Mouse (Mus musculus): ENCODE measurements around the gene Wwox. TPM values are rescaled to one million over a fixed set of nuclear protein-coding genes. Genes with fewer than 3 reads are reported as not detected.

The Wwox gene
- polyA plus RNA-seq, 1 experiment: 12.4 TPM

DNA sequence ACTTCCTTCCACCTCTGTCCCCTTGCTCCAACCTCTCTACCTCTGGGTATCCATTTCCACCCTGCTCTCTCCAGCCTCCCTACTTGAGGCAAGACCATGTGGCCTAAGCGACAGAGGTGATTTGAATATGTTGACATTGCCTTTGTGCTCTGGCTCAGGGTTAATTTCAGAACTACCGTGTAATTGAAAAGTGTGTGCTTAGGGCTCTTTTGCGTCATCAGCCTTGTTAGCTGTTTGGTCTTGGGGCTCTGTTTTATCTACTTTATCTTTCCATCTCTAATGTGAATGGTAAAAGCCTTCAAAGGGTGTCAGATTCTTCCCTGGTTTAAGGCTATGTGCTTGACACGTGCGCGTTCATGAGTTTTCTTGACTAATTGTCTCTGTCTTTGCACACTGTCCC is 226.1 kb downstream of the Wwox start:
- H3K4me3 ChIP-seq (ENCODE audit: insufficient read depth, low read length): no peak overlapping the region
- no peak for TF ChIP-seq POLR2A (IDR thresholded peaks at IDR 0.05; ENCODE audit: borderline replicate concordance, low read depth, low read length)
- no peak for TF ChIP-seq CTCF (IDR thresholded peaks at IDR 0.05; ENCODE audit: low read depth, low read length)
- 0 out of 2 replicates have a peak, but pooled peaks cover 2% of the 10 kb centered on the region for H3K4me1 ChIP-seq (ENCODE audit: control insufficient read depth, insufficient read depth, low read length)
- H3K27ac ChIP-seq (ENCODE audit: insufficient read depth, low read depth, low read length): no peak overlapping the region

GRCm38 (mm10) chr8:114670801-114671200 is 231.3 kb downstream of the Wwox start:
- H3K27ac ChIP-seq (ENCODE audit: insufficient read depth, low read depth, low read length): no peak overlapping the region
- no peak overlapping the region for H3K4me3 ChIP-seq (ENCODE audit: insufficient read depth, low read length)
- no peaks in the 10 kb centered on the region for H3K4me1 ChIP-seq (ENCODE audit: control insufficient read depth, insufficient read depth, low read length)
- TF ChIP-seq POLR2A (IDR thresholded peaks at IDR 0.05; ENCODE audit: borderline replicate concordance, low read depth, low read length) (no peak), CTCF (IDR thresholded peaks at IDR 0.05; ENCODE audit: low read depth, low read length) (no peak)

- H3K27ac ChIP-seq (ENCODE audit: insufficient read depth, low read depth, low read length): no peak overlapping the region
- no peak overlapping the region for H3K4me3 ChIP-seq (ENCODE audit: insufficient read depth, low read length)
- H3K4me1 ChIP-seq (ENCODE audit: control insufficient read depth, insufficient read depth, low read length): no peaks in the 10 kb centered on the region
- TF ChIP-seq POLR2A (IDR thresholded peaks at IDR 0.05; ENCODE audit: borderline replicate concordance, low read depth, low read length): no peak
- no peak for TF ChIP-seq CTCF (IDR thresholded peaks at IDR 0.05; ENCODE audit: low read depth, low read length)
Measured at GRCm38 (mm10) chr8:114671237-114671674, 231.8 kb downstream of the Wwox start.

GRCm38 (mm10) chr8:114673416-114673815 is 234.0 kb downstream of the Wwox start:
- TF ChIP-seq POLR2A (IDR thresholded peaks at IDR 0.05; ENCODE audit: borderline replicate concordance, low read depth, low read length): no peak
- no peak for TF ChIP-seq CTCF (IDR thresholded peaks at IDR 0.05; ENCODE audit: low read depth, low read length)
- Histone ChIP-seq H3K4me1 (ENCODE audit: control insufficient read depth, insufficient read depth, low read length) (no peaks in the 10 kb centered on the region), H3K4me3 (ENCODE audit: insufficient read depth, low read length) (no peak overlapping the region), H3K27ac (ENCODE audit: insufficient read depth, low read depth, low read length) (no peak overlapping the region)

DNA sequence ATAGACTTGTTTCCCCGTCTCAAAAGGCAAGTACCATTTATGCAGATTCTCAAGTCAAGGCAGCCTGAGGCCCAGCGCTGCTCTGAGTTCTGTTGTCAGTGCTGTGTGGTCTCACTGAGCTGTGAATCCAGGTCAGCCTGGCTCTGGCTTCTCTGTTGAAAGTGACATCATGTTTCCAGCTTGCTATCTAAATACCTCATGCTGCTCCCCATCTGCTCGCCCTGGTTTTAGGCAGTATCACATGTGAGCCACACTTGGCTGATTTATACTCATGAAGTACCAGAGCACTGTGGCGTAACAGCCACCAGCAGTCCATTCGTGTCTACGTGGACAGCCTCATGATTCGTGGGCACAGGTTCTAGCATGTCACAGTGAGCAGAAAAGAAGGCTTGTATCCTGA is 235.7 kb downstream of the Wwox start:
- no peak overlapping the region for H3K27ac ChIP-seq (ENCODE audit: insufficient read depth, low read depth, low read length)
- no peak overlapping the region for H3K4me3 ChIP-seq (ENCODE audit: insufficient read depth, low read length)
- no peaks in the 10 kb centered on the region for H3K4me1 ChIP-seq (ENCODE audit: control insufficient read depth, insufficient read depth, low read length)
- TF ChIP-seq POLR2A (IDR thresholded peaks at IDR 0.05; ENCODE audit: borderline replicate concordance, low read depth, low read length): no peak
- no peak for TF ChIP-seq CTCF (IDR thresholded peaks at IDR 0.05; ENCODE audit: low read depth, low read length)

GRCm38 (mm10) chr8:114676918-114677317 is 237.5 kb downstream of the Wwox start:
- Histone ChIP-seq H3K4me1 (ENCODE audit: control insufficient read depth, insufficient read depth, low read length) (no peaks in the 10 kb centered on the region), H3K27ac (ENCODE audit: insufficient read depth, low read depth, low read length) (no peak overlapping the region), H3K4me3 (ENCODE audit: insufficient read depth, low read length) (no peak overlapping the region)
- TF ChIP-seq POLR2A (IDR thresholded peaks at IDR 0.05; ENCODE audit: borderline replicate concordance, low read depth, low read length) (no peak), CTCF (IDR thresholded peaks at IDR 0.05; ENCODE audit: low read depth, low read length) (no peak)

DNA sequence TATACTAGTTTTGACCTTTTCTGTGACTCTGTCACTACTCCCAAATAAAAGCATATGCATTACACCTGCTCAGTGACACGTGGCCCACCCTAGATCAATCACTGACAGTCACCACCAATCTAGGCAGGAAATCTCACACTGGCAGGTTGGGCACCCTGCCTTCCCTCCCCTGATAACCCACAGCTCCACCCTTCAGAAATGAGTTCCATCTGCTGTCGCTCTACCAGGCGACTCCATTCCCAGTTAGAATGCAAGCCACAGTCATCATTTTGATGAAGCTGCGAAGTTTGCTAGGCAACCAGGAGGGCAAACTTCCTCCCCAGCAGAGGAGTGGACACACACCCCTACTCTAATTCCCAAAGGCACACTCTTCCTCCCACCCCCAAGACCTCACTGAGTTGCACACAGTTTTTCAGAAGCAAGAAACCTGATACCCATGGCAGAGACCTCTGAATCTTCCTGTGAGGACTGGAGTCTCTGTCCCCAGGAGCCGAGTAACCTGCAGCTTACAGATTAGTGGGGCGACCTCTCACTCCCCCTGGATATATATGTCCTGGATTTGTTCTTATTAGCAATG is 238.2 kb downstream of the Wwox start:
- Histone ChIP-seq H3K4me1 (ENCODE audit: control insufficient read depth, insufficient read depth, low read length) (no peaks in the 10 kb centered on the region), H3K27ac (ENCODE audit: insufficient read depth, low read depth, low read length) (no peak overlapping the region), H3K4me3 (ENCODE audit: insufficient read depth, low read length) (no peak overlapping the region)
- TF ChIP-seq CTCF (IDR thresholded peaks at IDR 0.05; ENCODE audit: low read depth, low read length) (no peak), POLR2A (IDR thresholded peaks at IDR 0.05; ENCODE audit: borderline replicate concordance, low read depth, low read length) (no peak)

DNA sequence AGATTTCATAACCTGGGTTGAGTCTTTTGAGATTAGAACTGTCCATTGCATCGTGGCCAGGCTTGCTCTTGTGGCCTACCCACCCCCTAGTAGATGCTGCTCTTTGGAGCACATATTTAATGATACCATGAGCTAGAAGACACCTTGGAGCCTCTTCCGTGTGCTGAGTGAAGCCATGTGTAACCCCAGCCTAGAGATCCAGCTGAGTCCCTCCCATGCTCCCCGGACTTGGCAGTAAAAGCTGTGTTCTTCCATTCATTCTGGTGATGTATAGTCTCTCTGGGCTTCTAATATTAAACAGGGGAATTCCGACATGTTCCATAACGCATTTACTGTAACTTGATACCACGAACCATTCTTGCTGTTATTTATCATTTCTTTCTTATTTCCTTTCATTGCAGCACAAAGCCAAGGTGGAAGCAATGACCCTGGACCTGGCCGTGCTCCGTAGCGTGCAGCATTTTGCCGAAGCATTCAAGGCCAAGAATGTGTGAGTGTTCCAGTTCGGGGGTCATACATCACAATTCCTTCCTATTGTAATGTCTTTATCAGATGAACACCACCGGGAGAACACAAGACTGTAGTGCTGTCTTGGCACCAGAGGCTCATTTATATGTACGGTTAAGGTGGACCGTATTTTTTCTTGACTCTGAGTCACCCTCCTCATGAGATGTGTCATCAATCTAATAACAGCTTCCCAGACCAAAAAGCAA is 240.1 kb downstream of the Wwox start:
- no peak for TF ChIP-seq POLR2A (IDR thresholded peaks at IDR 0.05; ENCODE audit: borderline replicate concordance, low read depth, low read length)
- no peak for TF ChIP-seq CTCF (IDR thresholded peaks at IDR 0.05; ENCODE audit: low read depth, low read length)
- no peak overlapping the region for H3K4me3 ChIP-seq (ENCODE audit: insufficient read depth, low read length)
- H3K4me1 ChIP-seq (ENCODE audit: control insufficient read depth, insufficient read depth, low read length): no peaks in the 10 kb centered on the region
- H3K27ac ChIP-seq (ENCODE audit: insufficient read depth, low read depth, low read length): no peak overlapping the region

- Histone ChIP-seq H3K4me1 (ENCODE audit: control insufficient read depth, insufficient read depth, low read length) (no peaks in the 10 kb centered on the region), H3K4me3 (ENCODE audit: insufficient read depth, low read length) (no peak overlapping the region), H3K27ac (ENCODE audit: insufficient read depth, low read depth, low read length) (no peak overlapping the region)
- TF ChIP-seq POLR2A (IDR thresholded peaks at IDR 0.05; ENCODE audit: borderline replicate concordance, low read depth, low read length) (no peak), CTCF (IDR thresholded peaks at IDR 0.05; ENCODE audit: low read depth, low read length) (no peak)
Measured at GRCm38 (mm10) chr8:114681136-114681535, 241.7 kb downstream of the Wwox start.

- Histone ChIP-seq H3K27ac (ENCODE audit: insufficient read depth, low read depth, low read length) (no peak overlapping the region), H3K4me3 (ENCODE audit: insufficient read depth, low read length) (no peak overlapping the region), H3K4me1 (ENCODE audit: control insufficient read depth, insufficient read depth, low read length) (no peaks in the 10 kb centered on the region)
- TF ChIP-seq POLR2A (IDR thresholded peaks at IDR 0.05; ENCODE audit: borderline replicate concordance, low read depth, low read length) (no peak), CTCF (IDR thresholded peaks at IDR 0.05; ENCODE audit: low read depth, low read length) (no peak)
Measured at GRCm38 (mm10) chr8:114682166-114682565, 242.7 kb downstream of the Wwox start.
